In genomic region chr17:27627451-27627850, GRCm38 (mm10) we compare ENCODE assay signal across 11 mouse cellular contexts. TPM values are rescaled to one million over a fixed set of nuclear protein-coding genes. Genes with fewer than 3 reads are reported as not detected.
DNase-seq lines count a peak whose midpoint lies in the region; ATAC-seq and TF ChIP-seq lines count a peak whose summit lies in the region.
"Had no signal": no experiment of that assay in that cellular context is flagged by ENCODE, and none has a peak within 500 bp of the region (broad histone marks: within the 10 kb centered on the region; RNA-seq: fewer than 3 reads in every experiment).

No protein-coding gene starts in this region.

- no peak overlapping the region for H3K9ac ChIP-seq in kidney, embryonic 14.5 days (ENCODE audit: low read depth, low read length)
- H3K9ac ChIP-seq: neural tube, embryonic 13.5 days had no signal

- TF ChIP-seq CTCF in kidney, adult 2 months (conservative IDR thresholded peaks at IDR 0.05; ENCODE audit: insufficient read depth, insufficient read length, low read depth, low read length), result peak; percentile 46
- TF ChIP-seq CTCF in embryonic fibroblast, embryonic 13.5 days (IDR thresholded peaks at IDR 0.05; ENCODE audit: borderline replicate concordance, insufficient read depth, low read length), result 0 out of 2 replicates have a peak, but pooled peaks have one; percentile 7

- H3K4me3 ChIP-seq in kidney, adult 2 months (ENCODE audit: insufficient read depth, low read depth, low read length), result no peak overlapping the region
- H3K4me3 ChIP-seq in kidney, embryonic 14.5 days (ENCODE audit: low read length), result no peak overlapping the region
- no peak overlapping the region for H3K4me3 ChIP-seq in embryonic fibroblast, embryonic 13.5 days (ENCODE audit: insufficient read depth, low read length)
- H3K4me3 ChIP-seq: neural tube, embryonic 13.5 days had no signal

- no peak overlapping the region for H3K4me2 ChIP-seq in kidney, embryonic 14.5 days (replicated peaks; ENCODE audit: low read depth, low read length)
- H3K4me2 ChIP-seq: neural tube, embryonic 13.5 days had no signal

- no peaks in the 10 kb centered on the region for H3K9me3 ChIP-seq in kidney, embryonic 14.5 days (ENCODE audit: control insufficient read depth, low read length)
- H3K9me3 ChIP-seq: megakaryocyte, embryonic 14.5 days; neural tube, embryonic 13.5 days had no signal

- no peak for ATAC-seq in kidney, embryonic 14.5 days (ENCODE audit: low FRiP score, low TSS enrichment)
- ATAC-seq in frontal cortex, adult (ENCODE audit: low TSS enrichment), result no peak
- no peak for ATAC-seq in megakaryocyte, adult 5-6 weeks (ENCODE audit: poor library complexity, severe bottlenecking)

- H3K36me3 ChIP-seq in kidney, adult 2 months (ENCODE audit: control insufficient read depth, insufficient read depth, low read length), result no peaks in the 10 kb centered on the region
- H3K36me3 ChIP-seq in kidney, embryonic 14.5 days (ENCODE audit: control insufficient read depth, insufficient read depth, low read length), result peaks cover 33% of the 10 kb centered on the region

- 26% methylated on average over 5 of the region's 5 CpGs for WGBS in kidney, adult 2 months
- 43% methylated on average over 5 of the region's 5 CpGs for WGBS in kidney, embryonic 14.5 days

- DNase-seq in kidney, adult 2 months, result peak; percentile 88
- peak; percentile 39 for DNase-seq in urinary bladder, postnatal 14 days (ENCODE audit: low spot score)
- no peak for DNase-seq in urinary bladder, postnatal 4 days (ENCODE audit: low spot score in 2 of 2)
- DNase-seq: right cerebral cortex, postnatal 4 days had no signal

- H3K27ac ChIP-seq in kidney, adult 2 months (ENCODE audit: insufficient read depth, low read depth, low read length), result peak overlapping the region; percentile 22; the same call in 1 of the 2 replicates
- no peak overlapping the region for H3K27ac ChIP-seq in kidney, embryonic 14.5 days (ENCODE audit: low read depth, low read length)
- H3K27ac ChIP-seq in embryonic fibroblast, embryonic 13.5 days (ENCODE audit: insufficient read depth, low read length), result no peak overlapping the region

- no peaks in the 10 kb centered on the region for H3K27me3 ChIP-seq in kidney, adult 2 months (replicated peaks; ENCODE audit: control insufficient read depth, insufficient read depth, low read length)
- no peaks in the 10 kb centered on the region for H3K27me3 ChIP-seq in kidney, embryonic 14.5 days (ENCODE audit: control insufficient read depth, insufficient read depth, low read length)
- H3K27me3 ChIP-seq: megakaryocyte, embryonic 14.5 days; neural tube, embryonic 13.5 days had no signal

- no peak for TF ChIP-seq POLR2A in kidney, adult 2 months (IDR thresholded peaks at IDR 0.05; ENCODE audit: low read depth, low read length)
- no peak for TF ChIP-seq POLR2A in embryonic fibroblast, embryonic 13.5 days (IDR thresholded peaks at IDR 0.05; ENCODE audit: low read depth, low read length)

- peaks cover 7% of the 10 kb centered on the region for H3K4me1 ChIP-seq in kidney, adult 2 months (ENCODE audit: control insufficient read depth, insufficient read depth, low read length)
- H3K4me1 ChIP-seq in kidney, embryonic 14.5 days (ENCODE audit: control insufficient read depth, insufficient read depth, low read length), result peaks cover 11% of the 10 kb centered on the region; the same call in 1 of the 2 replicates
- peaks cover 9% of the 10 kb centered on the region; the same call in 1 of the 2 replicates for H3K4me1 ChIP-seq in embryonic fibroblast, embryonic 13.5 days (ENCODE audit: control insufficient read depth, insufficient read depth, low read length)

RNA-seq across cellular contexts. Expression of gene Nudt3, which starts 4.2 kb away (rescaled TPM):
- 61.4 and 69.9 TPM in 2 replicates for polyA plus RNA-seq in kidney, adult 2 months (2012; rRNA removed)
- polyA plus RNA-seq in kidney, embryonic 14.5 days (2014; fragmentation: Nextera tagmentation; extraction: Ambion mirVana), result 32.2 and 74.9 TPM in 2 replicates
- polyA plus RNA-seq in embryonic fibroblast, embryonic 13.5 days (2011; ENCODE audit: insufficient read length, low read depth, missing spikeins), result 117 and 131 TPM in 2 replicates
- total RNA-seq in megakaryocyte, adult 5-6 weeks (2015), result 32.3 and 32.9 TPM in 2 replicates
- 91.6 and 93.8 TPM in 2 replicates for total RNA-seq in megakaryocyte, adult 5-6 weeks (2017)

RNA-seq across cellular contexts. Expression of gene RPS10-NUDT3, which starts 7.6 kb away (rescaled TPM):
- not detected in 2 replicates for polyA plus RNA-seq in kidney, adult 2 months (2012; rRNA removed)
- not detected in 2 replicates for polyA plus RNA-seq in kidney, embryonic 14.5 days (2014; fragmentation: Nextera tagmentation; extraction: Ambion mirVana)
- 2.9 TPM in 1 of 2 replicates, not detected in the other for polyA plus RNA-seq in embryonic fibroblast, embryonic 13.5 days (2011; ENCODE audit: insufficient read length, low read depth, missing spikeins)
- total RNA-seq in megakaryocyte, adult 5-6 weeks (2015), result not detected in 2 replicates
- not detected in 2 replicates for total RNA-seq in megakaryocyte, adult 5-6 weeks (2017)
- polyA plus RNA-seq: heart, embryonic 16.5 days; neural tube, embryonic 13.5 days had no signal

RNA-seq across cellular contexts. Expression of gene Rps10, which starts 9.0 kb away (rescaled TPM):
- polyA plus RNA-seq in kidney, adult 2 months (2012; rRNA removed), result 814 and 927 TPM in 2 replicates
- 1,163 and 1,521 TPM in 2 replicates for polyA plus RNA-seq in kidney, embryonic 14.5 days (2014; fragmentation: Nextera tagmentation; extraction: Ambion mirVana)
- polyA plus RNA-seq in embryonic fibroblast, embryonic 13.5 days (2011; ENCODE audit: insufficient read length, low read depth, missing spikeins), result 1,827 and 1,973 TPM in 2 replicates
- total RNA-seq in megakaryocyte, adult 5-6 weeks (2015), result 1,486 and 1,560 TPM in 2 replicates
- 1,634 and 1,837 TPM in 2 replicates for total RNA-seq in megakaryocyte, adult 5-6 weeks (2017)

RNA-seq across cellular contexts. Expression of gene Pacsin1, which starts 27.9 kb away (rescaled TPM):
- polyA plus RNA-seq in kidney, adult 2 months (2012; rRNA removed), result 0.58 and 1.3 TPM in 2 replicates
- polyA plus RNA-seq in kidney, embryonic 14.5 days (2014; fragmentation: Nextera tagmentation; extraction: Ambion mirVana), result 1.3 and 1.7 TPM in 2 replicates
- not detected in 2 replicates for polyA plus RNA-seq in embryonic fibroblast, embryonic 13.5 days (2011; ENCODE audit: insufficient read length, low read depth, missing spikeins)
- 0.87 and 1.2 TPM in 2 replicates for total RNA-seq in megakaryocyte, adult 5-6 weeks (2015)
- 0.44 and 0.61 TPM in 2 replicates for total RNA-seq in megakaryocyte, adult 5-6 weeks (2017)

Comparison
In these comparisons a context has a peak if more than half of its experiments do, and no peak if none do; other contexts are left out.
1. DNase-seq: peak in kidney, adult 2 months (single experiment) and urinary bladder, postnatal 14 days (single experiment); none in urinary bladder, postnatal 4 days (0 of 2).